Comparison of ENCODE assay signal across 23 mouse cellular contexts in genomic region chr8:113331576-113331975, GRCm38 (mm10).
"Had no signal": no experiment of that assay in that cellular context is flagged by ENCODE, and none has a peak within 500 bp of the region (broad histone marks: within the 10 kb centered on the region; RNA-seq: fewer than 3 reads in every experiment).

No protein-coding gene starts in this region.

- DNase-seq: kidney, adult 2 months; kidney, postnatal 25 days; layer of hippocampus, adult 9-11 months; layer of hippocampus, postnatal 36 days; liver; lung, adult 2 months; retina, postnatal 1 day; right cerebral cortex, postnatal 25 days; spleen, adult 18-20 months; thymus, postnatal 25 days had no signal

- H3K27me3 ChIP-seq: limb, embryonic 13.5 days; liver, embryonic 12.5 days; liver, embryonic 15.5 days; midbrain, embryonic 13.5 days; stomach, embryonic 15.5 days had no signal

- ATAC-seq: intestine, postnatal 0 days; liver, embryonic 12.5 days; lung, postnatal 0 days; midbrain, embryonic 13.5 days had no signal

- H3K9ac ChIP-seq: limb, embryonic 13.5 days; liver, embryonic 12.5 days; liver, embryonic 15.5 days; midbrain, embryonic 13.5 days; stomach, embryonic 15.5 days had no signal

- H3K4me1 ChIP-seq: limb, embryonic 13.5 days; liver, embryonic 12.5 days; liver, embryonic 15.5 days; midbrain, embryonic 13.5 days; stomach, embryonic 15.5 days had no signal

- H3K36me3 ChIP-seq: limb, embryonic 10.5 days; limb, embryonic 13.5 days; liver, embryonic 12.5 days; liver, embryonic 15.5 days; midbrain, embryonic 10.5 days; midbrain, embryonic 13.5 days; stomach, embryonic 15.5 days had no signal

- H3K27ac ChIP-seq: kidney, postnatal 0 days; layer of hippocampus, adult 2 months; left cerebral cortex, adult 2 months; limb, embryonic 10.5 days; limb, embryonic 13.5 days; liver, embryonic 12.5 days; liver, embryonic 15.5 days; macrophage; midbrain, embryonic 10.5 days; midbrain, embryonic 13.5 days; stomach, embryonic 15.5 days had no signal

- H3K4me3 ChIP-seq: layer of hippocampus, adult 2 months; left cerebral cortex, adult 2 months; limb, embryonic 10.5 days; limb, embryonic 13.5 days; liver, embryonic 12.5 days; liver, embryonic 15.5 days; midbrain, embryonic 10.5 days; midbrain, embryonic 13.5 days; stomach, embryonic 15.5 days had no signal

- H3K4me2 ChIP-seq: limb, embryonic 13.5 days; liver, embryonic 12.5 days; liver, embryonic 15.5 days; midbrain, embryonic 13.5 days; stomach, embryonic 15.5 days had no signal

- H3K9me3 ChIP-seq: limb, embryonic 10.5 days; limb, embryonic 13.5 days; liver, embryonic 12.5 days; liver, embryonic 15.5 days; midbrain, embryonic 10.5 days; midbrain, embryonic 13.5 days; stomach, embryonic 15.5 days had no signal
